Mouse (Mus musculus): ENCODE data around the gene Osbp2. TPM values are rescaled to one million over a fixed set of nuclear protein-coding genes. Genes with fewer than 3 reads are reported as not detected.

Gene Osbp2
- polyA plus RNA-seq, 1 experiment from 2014 or later: 33.9 TPM

DNA sequence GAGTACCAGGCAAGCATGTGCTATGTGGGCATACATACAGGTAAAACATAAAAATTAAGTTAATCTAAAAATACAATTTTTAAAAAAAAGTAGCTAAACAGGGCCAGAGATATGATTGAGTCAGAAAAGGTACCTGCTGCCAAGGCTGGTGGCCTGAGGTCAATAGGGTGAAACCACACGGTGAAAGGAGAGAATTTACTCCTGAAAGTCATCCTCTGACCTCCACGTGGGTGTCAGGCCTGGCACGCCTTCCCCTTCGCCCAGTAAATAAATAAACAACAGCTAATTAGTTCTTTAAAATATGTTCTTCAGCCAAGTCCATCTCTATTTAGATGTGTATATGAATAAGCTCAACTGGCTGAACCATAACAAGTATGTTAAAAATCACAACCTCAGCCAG, 3.3 kb downstream of the Osbp2 start:
- ATAC-seq (ENCODE audit: low FRiP score): no peak
- Histone ChIP-seq H3K4me1 (peaks cover 18% of the 10 kb centered on the region), H3K27ac (replicated peaks) (no peak overlapping the region), H3K9ac (replicated peaks) (no peak overlapping the region), H3K9me3 (replicated peaks) (no peaks in the 10 kb centered on the region), H3K27me3 (replicated peaks) (0 out of 2 replicates have a peak, but pooled peaks cover 3% of the 10 kb centered on the region), H3K4me3 (replicated peaks) (no peak overlapping the region), H3K36me3 (no peaks in the 10 kb centered on the region), H3K4me2 (no peak overlapping the region)
- WGBS: 80% methylated on average over 4 of the region's 4 CpGs

DNA sequence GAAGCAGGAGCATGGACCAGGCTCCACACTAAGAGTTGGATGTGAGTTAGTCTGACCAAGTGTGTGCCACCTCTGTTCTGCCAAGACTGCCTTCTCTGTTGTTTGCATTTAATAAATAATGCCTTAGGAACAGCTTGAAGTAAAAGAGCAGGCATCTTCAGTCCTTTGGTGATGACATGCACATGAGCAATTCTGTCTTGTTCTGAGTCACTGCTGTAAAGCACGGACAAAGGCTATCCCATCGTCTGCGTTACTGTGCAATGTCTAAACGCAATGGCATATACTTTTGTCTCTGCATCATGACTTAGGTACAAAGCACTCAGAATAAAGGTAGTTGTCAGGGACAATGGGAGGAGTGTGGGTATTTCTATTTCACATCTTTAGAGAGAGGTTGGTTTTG, 3.9 kb downstream of the Osbp2 start:
- 0 out of 2 replicates have a peak, but pooled peaks cover 3% of the 10 kb centered on the region for H3K27me3 ChIP-seq (replicated peaks)
- 94% methylated on average over 4 of the region's 4 CpGs for WGBS
- H3K27ac ChIP-seq (replicated peaks): no peak overlapping the region
- H3K9ac ChIP-seq (replicated peaks): no peak overlapping the region
- H3K36me3 ChIP-seq: no peaks in the 10 kb centered on the region
- no peak for ATAC-seq (ENCODE audit: low FRiP score)
- peaks cover 18% of the 10 kb centered on the region for H3K4me1 ChIP-seq
- no peak overlapping the region for H3K4me2 ChIP-seq
- H3K9me3 ChIP-seq (replicated peaks): no peaks in the 10 kb centered on the region
- no peak overlapping the region for H3K4me3 ChIP-seq (replicated peaks)

DNA sequence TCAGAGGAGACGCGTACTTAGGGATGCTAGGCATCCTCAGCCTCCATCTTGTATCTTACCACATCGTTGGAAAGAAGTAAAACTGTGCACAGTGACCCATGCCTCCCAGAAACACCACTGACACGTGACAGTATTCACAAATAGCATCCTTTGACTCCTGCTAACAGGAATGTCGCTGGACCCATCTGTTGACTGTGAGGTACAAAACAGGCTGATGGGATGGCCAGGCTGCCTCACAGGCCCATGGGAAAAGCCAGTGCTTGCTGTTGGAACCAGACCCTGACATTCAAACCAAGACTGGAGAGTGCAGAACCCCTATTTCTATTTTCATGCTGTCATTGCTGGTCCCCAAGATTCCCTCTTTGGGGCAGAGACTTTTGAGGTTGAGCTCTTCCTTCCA, 5.8 kb downstream of the Osbp2 start:
- 0 out of 2 replicates have a peak, but pooled peaks cover 1% of the 10 kb centered on the region for H3K27me3 ChIP-seq (replicated peaks)
- WGBS: 77% methylated on average over 5 of the region's 5 CpGs

DNA sequence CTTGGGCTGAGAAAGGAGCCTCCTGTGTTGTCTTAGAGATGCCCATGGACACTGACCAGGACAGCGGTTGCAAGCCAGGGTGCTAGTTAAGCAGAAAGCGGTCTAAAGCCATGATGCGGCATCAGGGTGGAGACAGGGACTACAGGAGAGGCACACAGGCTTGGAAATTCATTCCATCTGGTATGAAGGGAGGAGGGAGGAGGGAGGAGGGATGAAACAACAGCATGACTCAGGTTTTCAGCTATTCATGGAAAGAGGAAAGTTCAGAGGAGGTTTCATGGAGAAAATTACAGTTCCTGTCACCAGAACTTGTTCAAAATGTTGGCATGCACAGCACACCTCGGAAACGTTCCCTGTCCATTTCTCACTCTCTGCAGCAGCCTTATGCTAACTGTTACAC, 7.9 kb downstream of the Osbp2 start:
- H3K9ac ChIP-seq (replicated peaks): no peak overlapping the region
- H3K36me3 ChIP-seq: no peaks in the 10 kb centered on the region
- no peaks in the 10 kb centered on the region for H3K27me3 ChIP-seq (replicated peaks)
- no peaks in the 10 kb centered on the region for H3K9me3 ChIP-seq (replicated peaks)
- no peak overlapping the region for H3K4me2 ChIP-seq
- 0 out of 2 replicates have a peak, but pooled peaks cover 9% of the 10 kb centered on the region for H3K4me1 ChIP-seq
- no peak overlapping the region for H3K27ac ChIP-seq (replicated peaks)
- H3K4me3 ChIP-seq (replicated peaks): no peak overlapping the region
- WGBS: 91% methylated on average over 5 of the region's 5 CpGs
- ATAC-seq (ENCODE audit: low FRiP score): no peak

More for the DNA sequence above, 5.8 kb downstream of the Osbp2 start:
- no peaks in the 10 kb centered on the region for H3K9me3 ChIP-seq (replicated peaks)
- no peak overlapping the region for H3K4me2 ChIP-seq
- H3K9ac ChIP-seq (replicated peaks): no peak overlapping the region
- H3K27ac ChIP-seq (replicated peaks): no peak overlapping the region
- ATAC-seq (ENCODE audit: low FRiP score): no peak
- H3K4me3 ChIP-seq (replicated peaks): no peak overlapping the region
- no peaks in the 10 kb centered on the region for H3K36me3 ChIP-seq
- peaks cover 10% of the 10 kb centered on the region for H3K4me1 ChIP-seq

DNA sequence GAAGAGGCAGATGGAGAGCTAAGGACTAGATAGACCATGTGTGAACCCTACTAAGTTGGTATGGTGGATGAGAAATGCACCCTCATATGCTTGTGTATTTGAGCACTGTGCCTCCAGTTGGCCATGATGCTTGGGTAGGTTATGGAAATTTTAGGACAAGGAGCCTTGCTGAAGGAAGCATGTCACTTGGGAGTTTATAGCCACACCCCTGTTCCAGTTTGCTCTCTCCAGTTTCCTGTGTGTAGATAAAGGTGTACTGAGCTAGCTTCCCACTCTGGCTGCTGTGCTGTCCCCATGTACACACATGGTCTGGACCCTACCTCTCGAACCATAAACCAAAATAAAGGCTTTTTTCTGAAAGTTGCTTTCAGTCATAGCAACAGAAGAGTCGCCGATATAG, 9.5 kb downstream of the Osbp2 start:
- Histone ChIP-seq H3K27me3 (replicated peaks) (no peaks in the 10 kb centered on the region), H3K4me3 (replicated peaks) (no peak overlapping the region), H3K4me1 (0 out of 2 replicates have a peak, but pooled peaks cover 9% of the 10 kb centered on the region), H3K9ac (replicated peaks) (no peak overlapping the region), H3K27ac (replicated peaks) (peak overlapping the region; percentile 60), H3K4me2 (no peak overlapping the region), H3K36me3 (no peaks in the 10 kb centered on the region), H3K9me3 (replicated peaks) (no peaks in the 10 kb centered on the region)
- 91% methylated on average over 3 of the region's 3 CpGs for WGBS
- no peak for ATAC-seq (ENCODE audit: low FRiP score)

DNA sequence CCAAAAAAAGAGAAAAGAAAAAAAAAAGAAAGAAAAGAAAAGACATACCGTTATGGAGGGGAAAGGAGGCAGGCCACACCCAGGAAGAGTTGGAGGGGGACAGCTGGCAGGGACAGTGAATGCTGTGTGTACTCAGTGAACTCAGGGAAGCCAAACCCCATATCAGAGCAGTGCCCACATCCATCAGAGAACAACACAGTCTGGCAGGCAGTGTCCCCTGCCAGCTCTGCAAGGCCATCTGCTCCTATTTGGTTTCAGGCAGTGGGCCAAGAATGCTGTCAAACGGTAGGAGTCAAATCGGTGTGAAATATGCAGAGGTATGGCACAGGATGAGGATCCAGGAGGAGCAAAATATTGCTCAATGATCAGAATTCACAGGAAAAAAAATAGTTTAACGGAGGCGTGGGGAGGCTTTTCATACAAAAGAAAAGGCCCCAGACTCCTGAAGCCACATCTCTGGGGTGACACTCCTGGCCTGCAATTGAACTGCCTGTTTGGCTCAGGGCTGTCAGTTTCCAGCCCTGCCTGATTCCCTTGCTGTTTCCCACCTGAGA, 10.1 kb downstream of the Osbp2 start:
- peak; percentile 77; the same call in 1 of the 2 replicates for ATAC-seq (ENCODE audit: low FRiP score)
- Histone ChIP-seq H3K27ac (replicated peaks) (peak overlapping the region; percentile 60), H3K4me3 (replicated peaks) (no peak overlapping the region), H3K9me3 (replicated peaks) (no peaks in the 10 kb centered on the region), H3K27me3 (replicated peaks) (no peaks in the 10 kb centered on the region), H3K36me3 (no peaks in the 10 kb centered on the region), H3K4me1 (0 out of 2 replicates have a peak, but pooled peaks cover 9% of the 10 kb centered on the region), H3K9ac (replicated peaks) (no peak overlapping the region), H3K4me2 (no peak overlapping the region)
- 41% methylated on average over 5 of the region's 5 CpGs for whole genome bisulfite sequencing

DNA sequence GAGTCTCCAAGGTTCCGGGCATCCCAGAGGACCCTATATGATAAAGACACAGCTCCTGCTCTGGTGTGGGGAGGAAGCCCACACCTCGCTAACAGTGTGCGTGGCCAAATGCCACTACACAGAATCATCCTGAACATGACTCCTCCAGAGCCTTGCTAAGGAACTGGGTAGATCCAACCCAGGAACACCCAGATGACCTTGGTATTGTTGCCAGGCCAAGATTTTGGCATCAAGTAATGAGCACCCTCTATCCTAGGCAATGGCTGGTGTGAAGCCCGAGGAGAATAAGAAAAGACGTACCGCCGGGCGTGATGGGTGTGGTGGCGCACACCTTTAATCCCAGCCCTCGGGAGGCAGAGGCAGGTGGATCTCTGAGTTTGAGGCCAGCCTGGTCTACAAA, 10.7 kb downstream of the Osbp2 start:
- Histone ChIP-seq H3K36me3 (no peaks in the 10 kb centered on the region), H3K27me3 (replicated peaks) (no peaks in the 10 kb centered on the region), H3K27ac (replicated peaks) (peak overlapping the region; percentile 60; the same call in 1 of the 2 replicates), H3K4me1 (0 out of 2 replicates have a peak, but pooled peaks cover 9% of the 10 kb centered on the region), H3K9me3 (replicated peaks) (no peaks in the 10 kb centered on the region), H3K4me3 (replicated peaks) (no peak overlapping the region), H3K9ac (replicated peaks) (no peak overlapping the region), H3K4me2 (no peak overlapping the region)
- WGBS: 97% methylated on average over 10 of the region's 10 CpGs
- ATAC-seq (ENCODE audit: low FRiP score): no peak

DNA sequence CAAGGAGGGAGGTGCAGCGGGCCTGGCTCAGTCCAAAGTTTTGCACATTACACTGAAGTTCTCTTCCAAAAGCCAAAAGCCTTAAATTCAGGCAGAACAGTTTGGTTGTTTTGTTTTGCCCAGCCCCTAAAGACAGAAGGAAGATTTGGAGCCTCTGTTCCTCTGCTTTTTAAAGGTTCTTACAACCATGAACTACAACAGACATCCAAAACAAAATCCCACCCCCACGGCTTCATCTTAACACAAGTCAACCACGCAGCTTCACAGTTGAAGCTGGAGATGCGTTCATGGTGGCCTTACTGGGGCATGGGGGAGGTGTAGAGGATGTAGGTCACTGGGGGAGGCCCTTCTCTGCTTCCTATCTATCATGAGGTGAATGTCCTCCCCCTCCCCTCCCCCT, 11.8 kb downstream of the Osbp2 start:
- no peaks in the 10 kb centered on the region for H3K9me3 ChIP-seq (replicated peaks)
- no peak overlapping the region for H3K9ac ChIP-seq (replicated peaks)
- H3K27me3 ChIP-seq (replicated peaks): no peaks in the 10 kb centered on the region
- H3K27ac ChIP-seq (replicated peaks): no peak overlapping the region
- no peak overlapping the region for H3K4me3 ChIP-seq (replicated peaks)
- no peaks in the 10 kb centered on the region for H3K36me3 ChIP-seq
- no peak for ATAC-seq (ENCODE audit: low FRiP score)
- H3K4me2 ChIP-seq: no peak overlapping the region
- 0 out of 2 replicates have a peak, but pooled peaks cover 9% of the 10 kb centered on the region for H3K4me1 ChIP-seq
- 87% methylated on average over 4 of the region's 4 CpGs for WGBS

DNA sequence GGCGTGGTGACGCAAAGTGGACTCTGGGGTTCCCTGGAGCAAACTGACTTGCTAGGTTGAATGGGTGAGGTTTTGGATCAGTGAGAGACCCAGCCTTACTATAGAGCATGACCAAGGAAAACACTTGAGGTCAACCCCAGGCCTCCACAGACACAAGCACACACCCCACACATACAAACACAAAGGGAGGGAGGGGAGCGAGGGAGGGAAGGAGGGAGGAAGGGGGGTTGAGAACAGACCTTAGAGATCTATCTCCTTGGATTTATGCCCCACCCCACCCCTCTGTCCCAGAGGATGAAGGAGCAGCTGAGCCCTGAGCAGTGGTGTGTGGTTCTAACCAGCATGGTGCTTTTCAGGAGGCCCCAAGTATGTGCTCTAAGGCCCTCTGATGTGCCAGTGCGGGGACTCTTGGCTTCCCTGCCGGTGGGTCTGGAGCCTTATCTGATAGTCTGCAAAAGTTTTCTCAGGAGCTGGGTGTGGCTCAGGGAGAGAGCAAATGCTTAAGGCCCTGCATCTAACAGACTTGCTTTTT, 12.9 kb downstream of the Osbp2 start:
- Histone ChIP-seq H3K27me3 (replicated peaks) (no peaks in the 10 kb centered on the region), H3K4me1 (0 out of 2 replicates have a peak, but pooled peaks cover 9% of the 10 kb centered on the region), H3K4me3 (replicated peaks) (no peak overlapping the region), H3K27ac (replicated peaks) (no peak overlapping the region), H3K36me3 (no peaks in the 10 kb centered on the region), H3K4me2 (no peak overlapping the region), H3K9me3 (replicated peaks) (no peaks in the 10 kb centered on the region), H3K9ac (replicated peaks) (no peak overlapping the region)
- ATAC-seq (ENCODE audit: low FRiP score): no peak
- WGBS: 78% methylated on average over 5 of the region's 5 CpGs

DNA sequence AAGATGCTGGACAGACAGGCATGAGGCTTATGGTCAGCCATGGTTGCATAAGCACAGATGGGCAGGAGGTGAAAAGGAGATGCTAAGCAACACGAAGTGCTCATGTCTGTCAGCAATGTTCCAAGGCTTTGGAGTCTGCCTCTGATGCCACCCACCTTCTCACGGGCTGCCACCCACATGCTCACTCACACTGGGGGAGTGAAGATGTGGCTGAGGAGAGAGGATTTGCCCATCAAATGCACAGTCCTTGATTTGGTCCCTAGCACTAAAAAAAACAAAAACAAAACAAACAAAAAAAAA, 13.4 kb downstream of the Osbp2 start:
- Histone ChIP-seq H3K4me3 (replicated peaks) (no peak overlapping the region), H3K4me1 (0 out of 2 replicates have a peak, but pooled peaks cover 9% of the 10 kb centered on the region), H3K9ac (replicated peaks) (no peak overlapping the region), H3K27ac (replicated peaks) (no peak overlapping the region), H3K4me2 (no peak overlapping the region), H3K27me3 (replicated peaks) (no peaks in the 10 kb centered on the region), H3K36me3 (no peaks in the 10 kb centered on the region), H3K9me3 (replicated peaks) (no peaks in the 10 kb centered on the region)
- no peak for ATAC-seq (ENCODE audit: low FRiP score)
- 88% methylated on average over 2 of the region's 2 CpGs for WGBS

DNA sequence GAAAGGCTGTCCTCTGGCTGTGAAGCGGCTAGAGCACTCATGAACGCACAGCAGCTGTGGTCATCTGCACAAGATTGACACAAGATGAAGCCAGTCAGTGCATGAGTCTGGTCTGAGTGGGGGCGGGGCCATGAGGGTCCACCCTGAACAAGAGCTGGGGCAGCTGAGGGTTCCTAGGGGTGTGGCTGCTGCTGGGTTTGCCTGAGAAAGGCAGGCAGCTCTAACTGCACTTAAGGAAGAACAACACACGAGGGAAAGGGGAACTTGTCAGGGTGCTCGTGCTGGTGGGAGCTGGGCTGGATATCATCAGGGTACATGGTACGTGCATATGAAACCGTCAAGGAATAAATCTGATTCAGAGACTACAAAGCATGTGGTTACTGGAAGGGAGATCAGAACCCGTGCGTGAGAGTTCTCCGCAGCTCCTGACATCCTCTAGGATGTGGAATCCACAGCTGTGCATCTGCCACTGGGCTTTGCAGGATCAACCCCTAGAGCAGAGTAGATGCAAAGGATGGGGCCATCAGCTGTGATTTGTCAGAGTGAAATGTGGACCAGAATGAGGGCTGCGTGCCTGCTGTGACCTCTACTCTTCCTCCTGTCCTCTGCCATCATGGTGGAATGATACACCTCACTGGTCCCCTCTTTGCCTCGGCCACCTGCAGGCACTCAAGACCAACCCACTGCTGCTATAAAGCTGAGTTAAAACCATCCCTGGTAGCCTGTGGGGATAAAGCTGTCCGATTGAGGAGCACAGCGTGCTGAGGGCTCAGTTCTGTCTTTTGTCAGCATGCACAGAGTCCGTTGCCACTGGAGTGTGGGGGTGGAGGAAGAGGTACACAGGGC, 14.0 kb downstream of the Osbp2 start:
- Histone ChIP-seq H3K27ac (replicated peaks) (no peak overlapping the region), H3K4me1 (0 out of 2 replicates have a peak, but pooled peaks cover 9% of the 10 kb centered on the region), H3K4me3 (replicated peaks) (no peak overlapping the region), H3K9me3 (replicated peaks) (no peaks in the 10 kb centered on the region), H3K27me3 (replicated peaks) (no peaks in the 10 kb centered on the region), H3K9ac (replicated peaks) (no peak overlapping the region), H3K36me3 (no peaks in the 10 kb centered on the region), H3K4me2 (no peak overlapping the region)
- ATAC-seq (ENCODE audit: low FRiP score): no peak
- WGBS: 81% methylated on average over 15 of the region's 15 CpGs

DNA sequence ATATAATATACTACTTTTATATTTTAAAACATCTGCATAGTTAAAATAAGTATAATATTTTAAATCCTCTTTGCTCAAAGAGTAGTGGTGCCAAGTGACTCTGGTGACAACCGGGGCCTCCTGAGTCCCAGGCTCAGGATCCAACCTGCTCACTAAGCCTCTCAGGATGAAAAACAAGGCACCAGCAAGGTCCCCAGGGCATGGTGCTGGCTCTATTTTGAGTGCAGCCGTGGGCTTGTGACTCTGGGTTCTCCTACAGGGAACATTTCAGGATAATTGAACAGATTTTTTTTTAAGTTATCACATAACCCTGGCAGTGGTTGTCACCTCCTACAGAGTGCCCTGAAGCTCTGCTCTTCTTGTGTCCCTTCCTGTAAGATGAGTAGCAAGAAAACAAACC, 17.4 kb downstream of the Osbp2 start:
- no peak overlapping the region for H3K27ac ChIP-seq (replicated peaks)
- no peak overlapping the region for H3K9ac ChIP-seq (replicated peaks)
- H3K4me2 ChIP-seq: no peak overlapping the region
- H3K36me3 ChIP-seq: no peaks in the 10 kb centered on the region
- no peaks in the 10 kb centered on the region for H3K9me3 ChIP-seq (replicated peaks)
- no peak for ATAC-seq (ENCODE audit: low FRiP score)
- no peaks in the 10 kb centered on the region for H3K27me3 ChIP-seq (replicated peaks)
- no peaks in the 10 kb centered on the region for H3K4me1 ChIP-seq
- WGBS: 60% methylated on average over 2 of the region's 2 CpGs
- no peak overlapping the region for H3K4me3 ChIP-seq (replicated peaks)
